9 mouse cellular contexts compared by ENCODE assay signal in genomic region chr1:133177480-133178172, GRCm38 (mm10). TPM values are rescaled to one million over a fixed set of nuclear protein-coding genes. Genes with fewer than 3 reads are reported as not detected.
DNase-seq lines count a peak whose midpoint lies in the region; ATAC-seq lines count a peak whose summit lies in the region.
"Had no signal": no experiment of that assay in that cellular context is flagged by ENCODE, and none has a peak within 500 bp of the region (broad histone marks: within the 10 kb centered on the region; RNA-seq: fewer than 3 reads in every experiment).

No protein-coding gene starts in this region.

- H3K36me3 ChIP-seq in midbrain, embryonic 11.5 days (ENCODE audit: control insufficient read depth, insufficient read depth, low read length): no peaks in the 10 kb centered on the region
- no peaks in the 10 kb centered on the region for H3K36me3 ChIP-seq in midbrain, embryonic 16.5 days (ENCODE audit: control insufficient read depth, insufficient read depth, low read length)
- H3K36me3 ChIP-seq: neural tube, embryonic 12.5 days had no signal

- 51% methylated on average over 8 of the region's 8 CpGs for WGBS in midbrain, embryonic 11.5 days
- WGBS in midbrain, embryonic 16.5 days: 56% methylated on average over 8 of the region's 8 CpGs

- no peak overlapping the region for H3K27ac ChIP-seq in midbrain, embryonic 11.5 days (ENCODE audit: low read depth, low read length)
- no peak overlapping the region; the same call in 1 of the 2 replicates for H3K27ac ChIP-seq in midbrain, embryonic 16.5 days (ENCODE audit: low read length)
- H3K27ac ChIP-seq: neural tube, embryonic 12.5 days had no signal

- intact Hi-C loops in heart, postnatal 36 days (cut with DNase I): loop anchor here (1.0 to 2.0 kb wide), 4 partner anchors 31 to 433 kb away; partner anchors contain the start of gene Snrpe
- intact Hi-C loops in left cerebral cortex, postnatal 4 days (cut with DNase I): loop anchor here (2.0 to 5.0 kb wide), 3 partner anchors 131 to 435 kb away; partner anchors contain the start of genes Golt1a, Ren1 and Snrpe

- H3K4me2 ChIP-seq in midbrain, embryonic 11.5 days: no peak overlapping the region
- H3K4me2 ChIP-seq in midbrain, embryonic 16.5 days (ENCODE audit: low read length): no peak overlapping the region
- H3K4me2 ChIP-seq: neural tube, embryonic 12.5 days had no signal

- no peak overlapping the region for H3K4me3 ChIP-seq in midbrain, embryonic 11.5 days (ENCODE audit: low read depth, low read length)
- no peak overlapping the region for H3K4me3 ChIP-seq in midbrain, embryonic 16.5 days (ENCODE audit: low read depth, low read length)
- H3K4me3 ChIP-seq: neural tube, embryonic 12.5 days had no signal

- H3K27me3 ChIP-seq in midbrain, embryonic 11.5 days (ENCODE audit: control insufficient read depth, insufficient read depth, low read length): no peaks in the 10 kb centered on the region
- H3K27me3 ChIP-seq in midbrain, embryonic 16.5 days (ENCODE audit: control insufficient read depth, insufficient read depth, low read depth, low read length): no peaks in the 10 kb centered on the region
- H3K27me3 ChIP-seq: neural tube, embryonic 12.5 days had no signal

- no peaks in the 10 kb centered on the region for H3K9me3 ChIP-seq in midbrain, embryonic 11.5 days (ENCODE audit: control insufficient read depth, low read length)
- H3K9me3 ChIP-seq in midbrain, embryonic 16.5 days (replicated peaks; ENCODE audit: control insufficient read depth, low read length, poor library complexity, severe bottlenecking): no peaks in the 10 kb centered on the region
- H3K9me3 ChIP-seq: neural tube, embryonic 12.5 days had no signal

- ATAC-seq in midbrain, embryonic 11.5 days (ENCODE audit: low FRiP score): no peak
- no peak for ATAC-seq in midbrain, embryonic 16.5 days

- H3K4me1 ChIP-seq in midbrain, embryonic 11.5 days (ENCODE audit: control insufficient read depth, insufficient read depth, low read length): no peaks in the 10 kb centered on the region
- H3K4me1 ChIP-seq in midbrain, embryonic 16.5 days (ENCODE audit: control insufficient read depth, insufficient read depth, low read length): no peaks in the 10 kb centered on the region

- H3K9ac ChIP-seq in midbrain, embryonic 11.5 days (ENCODE audit: low read length): no peak overlapping the region
- H3K9ac ChIP-seq in midbrain, embryonic 16.5 days (ENCODE audit: low read depth, low read length): no peak overlapping the region
- H3K9ac ChIP-seq: neural tube, embryonic 12.5 days had no signal

- peak; percentile 94 for DNase-seq in midbrain, embryonic 11.5 days (ENCODE audit: low spot score, missing footprints)
- DNase-seq in ZHBTc4 (ENCODE audit: low read depth, low spot score): peak; percentile 88
- peak; percentile 83 to 86 for DNase-seq in cerebellum, postnatal 14 days
- peak; percentile 66 to 69 for DNase-seq in heart, postnatal 36 days
- DNase-seq in left cerebral cortex, postnatal 4 days: peak; percentile 74
- DNase-seq in retina, adult 2 months (ENCODE audit: low read depth, low spot score): peak; percentile 57
- no peak for DNase-seq in Muller cell, postnatal 12 days (ENCODE audit: inconsistent ontology term)

RNA-seq across cellular contexts. Expression of gene Plekha6, which starts 13.6 kb away (rescaled TPM):
- 15.7 and 17.0 TPM in 2 replicates for polyA plus RNA-seq in midbrain, embryonic 11.5 days (2014; fragmentation: Nextera tagmentation; extraction: Ambion mirVana)
- polyA plus RNA-seq in midbrain, embryonic 16.5 days (2015; fragmentation: Nextera tagmentation; extraction: Ambion mirVana): 17.3 and 22.2 TPM in 2 replicates
- total RNA-seq in heart, postnatal 36 days (2021): 10 to 100 TPM; 64.2 to 79.7 TPM
- 10 to 100 TPM; 61.7 to 63.2 TPM for total RNA-seq in left cerebral cortex, postnatal 4 days (2021)

RNA-seq across cellular contexts. Expression of gene Ppp1r15b, which starts 46.7 kb away (rescaled TPM):
- 49.5 and 53.0 TPM in 2 replicates for polyA plus RNA-seq in midbrain, embryonic 11.5 days (2014; fragmentation: Nextera tagmentation; extraction: Ambion mirVana)
- 27.7 and 30.7 TPM in 2 replicates for polyA plus RNA-seq in midbrain, embryonic 16.5 days (2015; fragmentation: Nextera tagmentation; extraction: Ambion mirVana)
- 10 to 100 TPM; 24.1 to 26.0 TPM for total RNA-seq in heart, postnatal 36 days (2021)
- total RNA-seq in left cerebral cortex, postnatal 4 days (2021): 10 to 100 TPM; 44.0 to 45.4 TPM
